Mouse (Mus musculus): ENCODE data around the gene Frat2.

Gene Frat2

DNA sequence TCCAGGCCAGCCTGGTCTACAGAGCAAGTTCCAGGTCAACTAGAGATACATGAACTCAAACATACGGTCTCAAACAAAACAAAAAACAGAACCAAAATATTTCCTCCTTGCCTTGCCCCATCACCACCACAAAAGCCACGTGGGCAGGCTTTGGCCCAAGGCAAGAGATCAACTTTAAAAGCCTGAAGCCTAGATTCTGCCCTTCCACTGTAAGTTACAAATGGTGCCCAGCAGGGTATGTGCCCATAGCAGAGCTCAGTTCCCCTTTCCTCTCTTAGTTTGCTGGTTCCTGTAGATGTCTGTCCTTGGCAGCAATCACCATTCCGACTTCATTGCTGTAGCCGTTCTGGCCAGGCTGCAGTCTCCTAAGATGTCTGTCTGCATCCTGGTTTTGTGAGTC is 5.2 kb downstream of the Frat2 start:
- DNase-seq: no peak

DNA sequence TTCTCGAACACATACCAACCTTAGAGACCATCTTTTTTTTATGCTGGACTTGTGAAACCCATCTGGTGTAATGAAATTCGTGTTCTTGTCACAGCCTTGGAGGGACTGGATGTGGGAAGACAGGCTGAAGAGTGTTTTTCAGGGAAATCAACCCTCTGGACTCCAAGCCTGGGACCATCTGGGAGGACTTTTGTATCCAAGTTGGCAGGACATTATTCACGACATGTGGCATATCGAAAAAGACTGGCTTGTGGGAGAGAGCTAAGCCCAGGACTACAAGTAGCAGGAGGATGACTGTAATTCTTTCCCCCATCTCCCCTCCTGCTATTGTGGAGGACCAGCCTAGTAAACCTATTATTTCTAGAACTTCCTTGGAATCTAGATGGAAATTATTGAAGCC is 5.7 kb downstream of the Frat2 start:
- no peak for DNase-seq

DNA sequence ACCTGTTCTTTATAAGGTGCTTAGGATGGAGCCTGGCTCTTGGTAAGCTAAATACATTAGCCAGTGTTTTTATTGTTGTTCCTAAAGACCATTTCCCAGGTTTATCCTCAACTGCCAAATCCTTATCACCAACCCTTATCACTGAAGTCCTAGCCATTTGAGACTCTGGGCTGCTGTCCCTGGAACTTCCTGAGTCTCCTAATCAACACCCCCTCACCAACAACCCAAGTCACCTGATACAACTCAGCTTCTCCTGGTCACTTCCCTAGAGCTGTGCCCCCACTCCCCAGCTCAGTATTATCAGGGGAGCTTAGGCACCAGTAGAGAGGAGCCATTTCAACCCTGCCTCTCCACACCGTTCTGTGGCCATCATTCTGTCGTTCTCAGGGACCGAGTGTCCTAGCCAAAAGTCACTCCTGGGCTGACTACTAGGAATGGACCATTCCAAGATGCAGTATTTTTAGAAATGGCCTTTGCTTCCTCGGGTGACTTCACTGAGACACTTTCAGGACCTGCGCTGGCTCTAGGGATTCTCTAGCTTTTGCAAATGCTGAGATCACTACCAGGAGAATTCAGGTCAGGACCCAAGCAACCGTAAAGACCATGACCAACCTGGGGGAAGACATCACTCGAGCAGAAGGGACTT is 6.7 kb downstream of the Frat2 start:
- DNase-seq: no peak

- no peak for DNase-seq
Measured at GRCm38 (mm10) chr19:41839685-41840084, 8.2 kb downstream of the Frat2 start.

GRCm38 (mm10) chr19:41838808-41839207 is 9.1 kb downstream of the Frat2 start:
- no peak for DNase-seq

DNA sequence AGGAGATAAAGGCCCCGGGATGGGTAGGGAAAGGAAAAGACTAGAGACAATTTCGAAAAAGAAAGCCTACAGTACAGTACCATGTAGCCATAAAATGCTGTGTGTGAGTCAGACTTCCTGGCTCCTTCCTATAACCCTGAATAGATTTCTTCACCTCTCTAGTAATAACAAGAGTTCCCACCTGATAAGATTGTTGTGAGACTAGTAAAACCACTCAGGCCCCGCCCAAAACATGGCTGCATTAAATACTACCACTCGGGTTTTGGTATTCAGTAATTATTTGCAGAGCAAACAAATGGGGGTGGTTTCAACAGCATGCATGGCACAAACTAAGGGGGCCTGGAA is 10.0 kb downstream of the Frat2 start:
- DNase-seq: no peak

DNA sequence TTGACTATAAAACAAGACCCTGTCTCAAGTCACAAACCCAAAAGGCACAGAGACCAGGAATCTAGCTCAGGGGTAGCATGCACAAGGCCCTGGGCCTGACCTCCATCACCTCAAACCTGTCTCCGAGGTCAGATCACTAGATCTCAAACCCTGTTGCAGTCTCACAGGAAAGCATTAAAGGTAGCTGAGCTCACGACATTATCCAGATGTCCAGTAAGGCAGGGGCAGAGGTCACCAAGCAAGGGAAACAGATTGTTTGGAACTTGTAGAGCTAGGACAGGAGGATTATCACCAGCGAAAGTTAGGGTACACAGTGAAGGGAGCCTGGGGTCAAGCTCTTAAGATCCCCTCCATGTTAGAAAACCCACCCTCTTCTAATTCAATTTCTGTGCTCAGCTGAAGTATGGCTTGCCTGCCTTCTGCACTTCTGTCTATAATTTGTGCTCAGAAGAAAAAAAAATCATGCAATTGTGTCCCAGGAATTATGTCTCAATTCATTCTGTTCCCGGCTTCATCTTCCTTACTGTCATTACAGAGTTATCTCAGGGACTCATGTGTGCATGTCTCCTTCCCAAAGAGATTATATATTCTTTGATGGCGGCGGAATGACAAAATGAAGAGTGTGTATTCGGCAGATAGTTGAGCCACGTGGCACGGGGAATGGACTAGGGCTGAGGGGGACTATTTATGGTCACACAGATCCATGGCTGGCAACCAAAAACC is 10.6 kb downstream of the Frat2 start:
- no peak for DNase-seq

GRCm38 (mm10) chr19:41836719-41837118 is 11.2 kb downstream of the Frat2 start:
- no peak for DNase-seq

DNA sequence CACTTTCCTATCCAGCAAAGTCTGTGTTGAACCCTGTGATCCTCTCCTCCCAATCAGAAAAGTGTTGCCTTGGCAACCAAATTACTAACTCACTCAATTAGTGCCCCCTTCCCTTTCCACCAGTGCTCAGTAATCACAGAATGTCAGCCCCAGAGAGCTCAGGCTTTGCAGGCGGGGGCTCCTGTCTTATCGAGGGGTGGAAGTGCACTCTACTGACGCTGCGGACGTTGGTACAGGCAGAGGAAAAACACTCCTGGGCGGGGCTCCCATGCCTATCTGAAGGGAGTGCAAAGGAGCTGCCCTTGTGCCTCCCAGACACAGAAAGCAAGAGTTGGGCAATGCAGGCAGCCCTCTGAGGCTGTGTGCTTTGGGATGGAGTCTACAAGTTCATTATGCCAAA is 12.1 kb downstream of the Frat2 start:
- no peak for DNase-seq

GRCm38 (mm10) chr19:41835407-41835806 is 12.5 kb downstream of the Frat2 start:
- DNase-seq: no peak

GRCm38 (mm10) chr19:41832501-41833201 is 15.3 kb downstream of the Frat2 start:
- no peak for DNase-seq

DNA sequence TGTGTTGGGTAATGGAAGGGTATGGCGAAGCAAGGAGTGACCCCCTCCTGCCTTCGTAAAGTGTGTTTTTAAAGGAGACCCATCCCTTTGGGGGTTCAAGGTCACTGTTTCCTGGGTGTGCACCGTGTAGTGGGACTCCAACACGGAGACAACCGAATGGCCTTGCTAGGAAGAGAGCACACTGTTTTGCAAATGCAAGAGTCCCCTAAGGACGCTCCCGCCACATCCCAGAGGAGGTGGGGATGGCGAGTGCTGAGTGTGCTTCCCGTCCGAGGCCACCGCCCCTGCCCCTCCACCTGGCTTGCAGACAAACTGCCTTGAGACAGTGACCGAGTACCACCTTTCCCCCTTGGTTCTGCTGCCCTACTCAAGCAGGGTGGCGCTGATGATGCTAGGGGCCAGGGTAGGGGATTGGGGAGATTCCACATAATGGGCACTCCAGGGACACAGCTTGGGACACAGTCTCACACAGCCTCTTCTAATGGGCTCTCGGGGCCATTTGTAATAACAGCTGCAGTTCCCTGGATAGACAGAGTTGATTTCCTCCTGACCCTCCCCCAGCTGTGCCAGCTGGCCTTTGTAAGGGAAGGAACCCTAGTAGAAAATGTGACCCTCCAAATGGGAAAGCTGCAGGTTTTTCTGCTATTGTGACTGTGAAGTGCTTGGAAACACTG is 16.1 kb downstream of the Frat2 start:
- no peak for DNase-seq

DNA sequence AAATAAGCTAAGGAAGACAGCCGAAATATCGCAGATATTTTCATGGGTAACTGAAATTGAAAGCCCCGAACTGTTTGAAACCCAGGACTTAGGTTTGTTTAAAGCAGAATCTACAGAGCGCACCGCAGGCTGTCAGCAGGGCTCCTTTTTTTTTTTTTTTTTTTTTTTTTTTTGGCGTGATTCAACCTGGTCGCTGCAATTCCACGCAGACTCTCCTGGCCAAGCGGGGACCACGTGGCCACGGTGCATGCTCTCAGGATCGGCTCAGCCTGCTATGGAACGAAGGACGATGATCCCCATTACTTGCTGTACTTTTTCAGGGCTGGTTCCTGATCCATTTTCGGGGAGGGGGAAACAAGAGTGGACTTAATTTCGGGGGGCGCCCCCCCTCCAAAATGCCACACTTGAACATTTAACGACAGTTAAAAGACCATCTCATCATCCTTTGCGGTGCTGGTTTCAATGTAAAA is 16.8 kb downstream of the Frat2 start:
- peak; percentile 42 for DNase-seq

- peak; percentile 77 for DNase-seq
Measured at GRCm38 (mm10) chr19:41830106-41831031, 17.6 kb downstream of the Frat2 start.

DNA sequence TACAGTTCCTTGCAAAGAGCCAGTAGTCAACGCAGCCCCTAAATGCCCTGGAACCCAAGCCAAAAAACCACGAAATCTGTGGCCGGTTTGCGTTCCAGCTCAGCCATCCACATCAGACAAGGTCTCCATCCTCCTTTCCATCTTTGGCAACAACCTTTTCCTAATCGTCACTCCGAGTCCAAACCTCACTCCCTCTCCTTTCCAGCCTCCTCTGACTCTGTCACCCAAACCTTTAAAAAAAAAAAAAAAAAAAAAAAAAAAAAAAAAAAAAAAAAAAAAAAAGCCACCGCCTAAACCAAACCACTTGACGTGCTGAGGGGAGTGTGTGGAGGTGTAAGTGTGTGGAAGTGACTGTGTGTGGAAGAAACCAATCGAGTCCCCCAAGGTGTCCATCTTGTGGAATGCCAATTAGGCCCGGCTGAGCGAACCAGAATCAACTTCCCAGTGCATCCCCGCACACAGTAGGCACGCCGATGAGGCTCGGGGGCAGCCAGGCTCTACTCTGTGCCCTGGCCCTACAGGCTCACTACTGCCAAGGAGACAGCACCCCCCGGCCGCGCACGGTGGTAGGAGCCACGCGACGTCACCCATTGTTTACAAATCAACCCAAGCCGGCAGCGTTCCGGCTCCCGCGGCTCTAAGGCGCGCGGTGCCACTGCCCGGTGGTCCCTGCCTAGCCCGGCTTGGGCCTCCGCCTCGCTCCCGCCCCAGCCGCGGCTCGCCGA is 18.4 kb downstream of the Frat2 start, which contains the start of gene Frat1:
Frat1 (plus strand) TSS at position 590 of the 725 bp plus-strand sequence.
- peak; percentile 87 for DNase-seq

DNA sequence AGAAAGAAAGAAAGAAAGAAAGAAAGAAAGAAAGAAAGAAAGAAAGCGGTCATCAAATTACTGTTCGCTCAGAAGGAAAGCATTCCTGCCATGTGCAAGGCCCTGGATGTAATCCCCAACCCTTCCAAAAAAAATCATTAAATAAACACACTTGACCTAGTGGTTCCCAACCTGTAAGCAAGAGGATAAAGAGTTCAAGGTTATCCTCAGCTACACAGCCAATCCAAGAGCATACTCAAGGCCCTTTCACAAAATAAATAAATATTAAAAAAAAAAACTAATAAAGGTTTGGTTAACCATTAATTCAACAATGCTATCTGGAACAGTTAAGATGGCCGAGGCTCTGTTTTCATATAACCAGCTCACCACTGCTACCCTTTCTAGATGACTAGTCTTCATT is 19.0 kb downstream of the Frat2 start:
- no peak for DNase-seq

- DNase-seq: no peak
Measured at GRCm38 (mm10) chr19:41826529-41826928, 21.4 kb downstream of the Frat2 start.

GRCm38 (mm10) chr19:41824950-41825349 is 23.0 kb downstream of the Frat2 start:
- DNase-seq: no peak

DNA sequence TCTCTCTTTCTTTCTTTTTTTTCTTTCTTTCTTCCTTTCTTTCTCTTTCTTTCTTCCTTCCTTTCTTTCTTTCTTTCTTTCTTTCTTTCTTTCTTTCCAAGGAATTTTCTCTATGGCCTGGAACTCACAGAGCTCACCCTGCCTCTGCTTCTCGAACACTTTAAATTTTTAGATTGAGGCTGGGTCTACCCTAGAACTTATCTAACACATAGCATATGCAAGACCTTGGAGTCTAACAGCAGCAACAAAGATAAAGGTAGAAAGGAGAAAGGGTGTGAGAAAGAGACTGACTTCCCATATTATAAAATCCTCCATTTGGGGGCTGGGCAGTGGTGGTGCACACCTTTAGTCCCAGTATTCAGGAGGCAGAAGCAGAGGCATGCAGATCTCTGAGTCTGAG is 25.3 kb downstream of the Frat2 start:
- no peak for DNase-seq

- no peak for DNase-seq
Measured at GRCm38 (mm10) chr19:41821436-41821835, 26.5 kb downstream of the Frat2 start.

GRCm38 (mm10) chr19:41818749-41819148 is 29.2 kb downstream of the Frat2 start:
- DNase-seq: no peak

DNA sequence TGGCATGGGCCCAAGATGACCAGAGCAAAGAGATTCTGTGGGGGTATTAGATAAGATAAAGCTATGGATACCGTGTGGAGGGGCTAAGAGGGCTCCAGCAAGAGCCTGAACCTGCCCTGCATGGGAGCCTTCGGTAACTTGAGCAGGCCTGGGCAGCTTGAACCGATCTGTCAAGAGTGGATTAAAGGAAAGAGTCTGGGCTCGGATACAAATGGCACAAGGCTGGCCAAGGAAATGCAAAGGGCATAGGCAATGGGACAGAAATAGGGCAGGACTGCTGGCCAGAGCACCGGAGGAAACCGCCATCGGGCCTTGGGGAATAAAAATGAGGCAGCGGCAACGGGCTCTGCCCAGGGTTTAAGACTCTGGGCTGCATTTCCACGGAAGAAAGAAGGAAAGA is 30.6 kb downstream of the Frat2 start:
- no peak for DNase-seq
